9 mouse cellular contexts compared by ENCODE assay signal in the genomic region with DNA sequence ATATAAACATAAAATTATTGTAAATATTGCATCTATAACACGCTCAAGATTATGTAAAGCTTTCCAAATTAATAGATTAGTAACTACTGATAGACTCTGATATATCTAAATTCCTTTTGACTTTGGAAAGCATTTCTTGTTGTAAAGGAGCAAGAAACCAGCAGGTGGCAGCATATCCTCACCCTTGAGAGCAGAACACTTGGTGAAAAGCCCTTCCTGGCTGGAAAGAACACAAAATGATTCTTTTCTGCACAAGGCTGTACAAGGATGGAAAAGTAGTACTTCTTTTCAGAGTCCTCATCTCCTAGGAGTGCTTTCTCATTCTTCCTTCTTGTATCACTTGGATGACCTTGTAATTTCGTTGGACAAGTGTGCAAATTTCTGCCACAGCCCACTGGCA.
DNase-seq lines count a peak whose midpoint lies in the region; ATAC-seq lines count a peak whose summit lies in the region.
"Had no signal": no experiment of that assay in that cellular context is flagged by ENCODE, and none has a peak within 500 bp of the region (broad histone marks: within the 10 kb centered on the region; RNA-seq: fewer than 3 reads in every experiment).

No protein-coding gene starts in this region.

- no peak for ATAC-seq in hindbrain, embryonic 12.5 days (ENCODE audit: low FRiP score)
- peak; percentile 65; the same call in 1 of the 2 replicates for ATAC-seq in neural tube, embryonic 11.5 days (ENCODE audit: insufficient read depth, low FRiP score, low TSS enrichment)

- no peak overlapping the region for H3K9ac ChIP-seq in hindbrain, embryonic 12.5 days
- no peak overlapping the region for H3K9ac ChIP-seq in neural tube, embryonic 11.5 days (ENCODE audit: low read length)
- H3K9ac ChIP-seq: liver, embryonic 15.5 days had no signal

- no peak overlapping the region for H3K27ac ChIP-seq in hindbrain, embryonic 10.5 days
- no peak overlapping the region for H3K27ac ChIP-seq in hindbrain, embryonic 12.5 days
- no peak overlapping the region for H3K27ac ChIP-seq in neural tube, embryonic 11.5 days (ENCODE audit: low read depth, low read length)
- H3K27ac ChIP-seq: liver, embryonic 15.5 days had no signal

- no peaks in the 10 kb centered on the region for H3K36me3 ChIP-seq in hindbrain, embryonic 10.5 days
- H3K36me3 ChIP-seq in hindbrain, embryonic 12.5 days: no peaks in the 10 kb centered on the region
- no peaks in the 10 kb centered on the region for H3K36me3 ChIP-seq in neural tube, embryonic 11.5 days (ENCODE audit: control insufficient read depth, insufficient read depth, low read length)
- H3K36me3 ChIP-seq: liver, embryonic 15.5 days had no signal

- no peak overlapping the region for H3K4me3 ChIP-seq in hindbrain, embryonic 10.5 days
- H3K4me3 ChIP-seq in hindbrain, embryonic 12.5 days: no peak overlapping the region
- no peak overlapping the region for H3K4me3 ChIP-seq in neural tube, embryonic 11.5 days (ENCODE audit: low read depth, low read length)
- H3K4me3 ChIP-seq: liver, embryonic 15.5 days had no signal

- no peaks in the 10 kb centered on the region for H3K4me1 ChIP-seq in hindbrain, embryonic 10.5 days (replicated peaks)
- no peaks in the 10 kb centered on the region for H3K4me1 ChIP-seq in hindbrain, embryonic 12.5 days
- no peaks in the 10 kb centered on the region for H3K4me1 ChIP-seq in neural tube, embryonic 11.5 days (ENCODE audit: control insufficient read depth, insufficient read depth, low read length)
- H3K4me1 ChIP-seq: liver, embryonic 15.5 days had no signal

- H3K27me3 ChIP-seq in hindbrain, embryonic 10.5 days (ENCODE audit: insufficient read depth, poor library complexity, severe bottlenecking): no peaks in the 10 kb centered on the region
- H3K27me3 ChIP-seq in hindbrain, embryonic 12.5 days: no peaks in the 10 kb centered on the region
- H3K27me3 ChIP-seq in neural tube, embryonic 11.5 days (ENCODE audit: control insufficient read depth, insufficient read depth, low read length): no peaks in the 10 kb centered on the region
- H3K27me3 ChIP-seq: liver, embryonic 15.5 days had no signal

- WGBS in hindbrain, embryonic 10.5 days: 20% methylated on average over 2 of the region's 2 CpGs
- WGBS in hindbrain, embryonic 12.5 days: 10% methylated on average over 2 of the region's 2 CpGs
- WGBS in neural tube, embryonic 11.5 days: 19% methylated on average over 2 of the region's 2 CpGs

- no peak overlapping the region for H3K4me2 ChIP-seq in hindbrain, embryonic 12.5 days (replicated peaks)
- no peak overlapping the region for H3K4me2 ChIP-seq in neural tube, embryonic 11.5 days (ENCODE audit: low read depth)
- H3K4me2 ChIP-seq: liver, embryonic 15.5 days had no signal

- DNase-seq in hindbrain, embryonic 10.5 days (ENCODE audit: low spot score): peak; percentile 64
- DNase-seq in NIH3T3 (ENCODE audit: low read depth): peak; percentile 77
- DNase-seq in cerebellum, postnatal 14 days: peak; percentile 84 to 87
- peak; percentile 38 to 74 for DNase-seq in frontal cortex, postnatal 25 days (ENCODE audit: low spot score in 2 of 2)
- DNase-seq in left cerebral cortex, adult 11 months (ENCODE audit: low spot score): peak; percentile 36
- peak; percentile 67 for DNase-seq in neural tube, embryonic 11.5 days (ENCODE audit: low spot score)
- DNase-seq in thymus, postnatal 10 days (ENCODE audit: low spot score in 2 of 2): no peak

- H3K9me3 ChIP-seq in hindbrain, embryonic 10.5 days: no peaks in the 10 kb centered on the region
- no peaks in the 10 kb centered on the region for H3K9me3 ChIP-seq in hindbrain, embryonic 12.5 days (replicated peaks)
- no peaks in the 10 kb centered on the region for H3K9me3 ChIP-seq in neural tube, embryonic 11.5 days (ENCODE audit: control insufficient read depth, low read length)
- H3K9me3 ChIP-seq: liver, embryonic 15.5 days had no signal

Comparison
In these comparisons a context has a peak if more than half of its experiments do, and no peak if none do; other contexts are left out.
1. DNase-seq: peak in hindbrain, embryonic 10.5 days (single experiment), NIH3T3 (single experiment), cerebellum, postnatal 14 days (2 of 2), frontal cortex, postnatal 25 days (2 of 2), left cerebral cortex, adult 11 months (single experiment) and neural tube, embryonic 11.5 days (single experiment); none in thymus, postnatal 10 days (0 of 2).